Mouse (Mus musculus) embryonic facial prominence, embryonic 11.5 days (tissue): ENCODE results near the gene Zfp740. TPM values are rescaled to one million over a fixed set of nuclear protein-coding genes. Genes with fewer than 3 reads are reported as not detected.

ENCODE experiments used
- ATAC-seq: fragments of 200-750 bp; cut with Nextera tagmentation; replicated peaks from 2 replicates; pipeline ENCODE4 v1.8.0; 2017; ENCODE audit warnings: low read depth; ENCODE audit not compliant: insufficient number of reproducible peaks, low FRiP score, low TSS enrichment
- DNase-seq: peaks from one replicate; pipeline ENCODE4 v3.0.0-alpha.2; 2015; ENCODE audit warnings: low spot score
- H3K27ac ChIP-seq: fragments of 300-500 bp; sonication (generic); replicated peaks from 2 replicates; pipeline ENCODE4 v1.5.1; 2014; ENCODE audit warnings: mild to moderate bottlenecking, low read depth, low read length, control low read depth
- H3K27me3 ChIP-seq: fragments of 300-500 bp; sonication (generic); 2 replicates; pipeline ENCODE4 v1.6.1; 2014; ENCODE audit warnings: mild to moderate bottlenecking, low read length, moderate library complexity, mixed read lengths; ENCODE audit not compliant: control insufficient read depth, insufficient read depth
- H3K36me3 ChIP-seq: fragments of 300-500 bp; sonication (generic); replicated peaks from 2 replicates; pipeline ENCODE4 v1.6.1; 2014; ENCODE audit warnings: low read depth, mild to moderate bottlenecking, low read length, moderate library complexity, mixed read lengths; ENCODE audit not compliant: control insufficient read depth, insufficient read depth
- H3K4me1 ChIP-seq: fragments of 300-500 bp; sonication (generic); 2 replicates; pipeline ENCODE4 v1.6.1; 2014; ENCODE audit warnings: low read length, mixed read lengths; ENCODE audit not compliant: control insufficient read depth, insufficient read depth
- H3K4me2 ChIP-seq: fragments of 300-500 bp; sonication (generic); 2 replicates; pipeline ENCODE4 v1.6.1; 2014; ENCODE audit warnings: low read depth, mild to moderate bottlenecking, control low read depth, low read length, moderate library complexity
- H3K4me3 ChIP-seq: fragments of 300-500 bp; sonication (generic); 2 replicates; pipeline ENCODE4 v1.5.1; 2014; ENCODE audit warnings: low read depth, low read length, control low read depth
- H3K9ac ChIP-seq: fragments of 300-500 bp; sonication (generic); replicated peaks from 2 replicates; pipeline ENCODE4 v1.6.1; 2014; ENCODE audit warnings: mild to moderate bottlenecking, control low read depth, low read length
- H3K9me3 ChIP-seq: fragments of 300-500 bp; sonication (generic); replicated peaks from 2 replicates; pipeline ENCODE4 v1.6.1; 2016; ENCODE audit warnings: mild to moderate bottlenecking, low read length, inconsistent platforms, mixed read lengths; ENCODE audit not compliant: control insufficient read depth
- WGBS: fragments of 180-500 bp; shearing (Covaris S2); extraction: QIAGEN DNeasy Blood & Tissue Kit; methylation state at CpG from one replicate; pipeline ENCODE4 v1.1.7; 2014; 5-methylcytosine and 5-hydroxymethylcytosine counted together
- polyA plus RNA-seq: library from polyadenylated mRNA; unstranded; fragments of >200 nt; fragmentation: Nextera tagmentation; extraction: Ambion mirVana; gene quantifications from 2 replicates; pipeline ENCODE4 v1.2.1, GENCODE M21; 2014

The Zfp740 gene
- polyA plus RNA-seq, 1 experiment from 2014 or later: 68.1 TPM

- Histone ChIP-seq H3K27ac (no peak overlapping the region), H3K36me3 (no peaks in the 10 kb centered on the region), H3K4me2 (no peak overlapping the region), H3K4me1 (no peaks in the 10 kb centered on the region), H3K9me3 (no peaks in the 10 kb centered on the region), H3K4me3 (no peak overlapping the region), H3K27me3 (no peaks in the 10 kb centered on the region), H3K9ac (no peak overlapping the region)
- no peak for DNase-seq
- ATAC-seq: no peak
- WGBS: 59% methylated on average over 2 of the region's 2 CpGs
These were observed 34.0 kb upstream of the Zfp740 start for GRCm38 (mm10) chr15:102169064-102169463.

- no peak for ATAC-seq
- Histone ChIP-seq H3K4me2 (no peak overlapping the region), H3K4me1 (no peaks in the 10 kb centered on the region), H3K9ac (no peak overlapping the region), H3K27me3 (no peaks in the 10 kb centered on the region), H3K4me3 (no peak overlapping the region), H3K36me3 (no peaks in the 10 kb centered on the region), H3K9me3 (no peaks in the 10 kb centered on the region), H3K27ac (no peak overlapping the region)
- DNase-seq: no peak
- WGBS: 63% methylated on average over 3 of the region's 3 CpGs
These were observed 29.5 kb upstream of the Zfp740 start for GRCm38 (mm10) chr15:102173581-102173980.

- Histone ChIP-seq H3K4me2 (no peak overlapping the region), H3K27me3 (no peaks in the 10 kb centered on the region), H3K9ac (no peak overlapping the region), H3K4me1 (no peaks in the 10 kb centered on the region), H3K4me3 (no peak overlapping the region), H3K27ac (no peak overlapping the region), H3K36me3 (no peaks in the 10 kb centered on the region), H3K9me3 (no peaks in the 10 kb centered on the region)
- DNase-seq (no peak), ATAC-seq (no peak)
- WGBS: 85% methylated on average over 16 of the region's 16 CpGs
These were observed 27.2 kb upstream of the Zfp740 start for GRCm38 (mm10) chr15:102175736-102176319.

GRCm38 (mm10) chr15:102176571-102177316 is 26.3 kb upstream of the Zfp740 start:
- H3K27me3 ChIP-seq: no peaks in the 10 kb centered on the region
- H3K4me1 ChIP-seq: no peaks in the 10 kb centered on the region
- no peaks in the 10 kb centered on the region for H3K36me3 ChIP-seq
- no peak overlapping the region for H3K4me2 ChIP-seq
- WGBS: 89% methylated on average over 7 of the region's 7 CpGs
- H3K9ac ChIP-seq: no peak overlapping the region
- ATAC-seq (no peak), DNase-seq (no peak)
- H3K4me3 ChIP-seq: no peak overlapping the region
- H3K9me3 ChIP-seq: no peaks in the 10 kb centered on the region
- H3K27ac ChIP-seq: no peak overlapping the region

GRCm38 (mm10) chr15:102177417-102177816 is 25.6 kb upstream of the Zfp740 start:
- Histone ChIP-seq H3K4me3 (no peak overlapping the region), H3K27ac (no peak overlapping the region), H3K4me1 (no peaks in the 10 kb centered on the region), H3K9me3 (no peaks in the 10 kb centered on the region), H3K27me3 (no peaks in the 10 kb centered on the region), H3K36me3 (no peaks in the 10 kb centered on the region), H3K4me2 (no peak overlapping the region), H3K9ac (no peak overlapping the region)
- ATAC-seq: no peak
- WGBS: 92% methylated on average over 8 of the region's 8 CpGs
- DNase-seq: no peak

GRCm38 (mm10) chr15:102178279-102178678 is 24.8 kb upstream of the Zfp740 start:
- ATAC-seq (no peak), DNase-seq (peak; percentile 84)
- no peaks in the 10 kb centered on the region for H3K9me3 ChIP-seq
- no peaks in the 10 kb centered on the region for H3K27me3 ChIP-seq
- WGBS: 11% methylated on average over 6 of the region's 6 CpGs
- no peak overlapping the region for H3K4me3 ChIP-seq
- H3K4me1 ChIP-seq: no peaks in the 10 kb centered on the region
- no peak overlapping the region for H3K4me2 ChIP-seq
- H3K36me3 ChIP-seq: no peaks in the 10 kb centered on the region
- no peak overlapping the region for H3K9ac ChIP-seq
- H3K27ac ChIP-seq: no peak overlapping the region

GRCm38 (mm10) chr15:102179106-102179505 is 23.9 kb upstream of the Zfp740 start:
- ATAC-seq: no peak
- no peak for DNase-seq
- 84% methylated on average over 9 of the region's 9 CpGs for WGBS

GRCm38 (mm10) chr15:102179924-102180323 is 23.1 kb upstream of the Zfp740 start:
- Histone ChIP-seq H3K9me3 (no peaks in the 10 kb centered on the region), H3K36me3 (no peaks in the 10 kb centered on the region), H3K4me2 (no peak overlapping the region), H3K9ac (no peak overlapping the region), H3K27me3 (no peaks in the 10 kb centered on the region), H3K4me3 (no peak overlapping the region), H3K4me1 (no peaks in the 10 kb centered on the region), H3K27ac (no peak overlapping the region)
- ATAC-seq (no peak), DNase-seq (no peak)
- 91% methylated on average over 14 of the region's 14 CpGs for WGBS

More at GRCm38 (mm10) chr15:102179106-102179505, 23.9 kb upstream of the Zfp740 start:
- Histone ChIP-seq H3K27me3 (no peaks in the 10 kb centered on the region), H3K36me3 (no peaks in the 10 kb centered on the region), H3K4me1 (no peaks in the 10 kb centered on the region), H3K9ac (no peak overlapping the region), H3K4me3 (no peak overlapping the region), H3K27ac (no peak overlapping the region), H3K9me3 (no peaks in the 10 kb centered on the region), H3K4me2 (no peak overlapping the region)
